Mouse (Mus musculus) kidney, embryonic 14.5 days (tissue): ENCODE results near the gene 2810006K23Rik. TPM values are rescaled to one million over a fixed set of nuclear protein-coding genes. Genes with fewer than 3 reads are reported as not detected.
"Not testable (repeated sequence)": the region's sequence is repeated elsewhere in the genome, so short reads cannot be mapped to it uniquely, and the experiment has no call there.

Experiments
- ATAC-seq: fragments of 200-750 bp; cut with Nextera tagmentation; 2 replicates; pipeline ENCODE4 v1.8.0; 2017; ENCODE audit warnings: moderate number of reproducible peaks, mild to moderate bottlenecking, moderate TSS enrichment, moderate library complexity; ENCODE audit not compliant: low FRiP score, low TSS enrichment
- H3K27ac ChIP-seq: fragments of 300-500 bp; sonication (generic); 2 replicates; pipeline ENCODE4 v1.5.1; 2014; ENCODE audit warnings: low read depth, mild to moderate bottlenecking, low read length, moderate library complexity, mixed read lengths
- H3K27me3 ChIP-seq: fragments of 300-500 bp; sonication (generic); 2 replicates; pipeline ENCODE4 v1.6.1; 2014; ENCODE audit warnings: mild to moderate bottlenecking, low read length; ENCODE audit not compliant: control insufficient read depth, insufficient read depth
- H3K36me3 ChIP-seq: fragments of 300-500 bp; sonication (generic); 2 replicates; pipeline ENCODE4 v1.6.1; 2014; ENCODE audit warnings: low read length, mixed read lengths; ENCODE audit not compliant: control insufficient read depth, insufficient read depth
- H3K4me1 ChIP-seq: fragments of 300-500 bp; sonication (generic); 2 replicates; pipeline ENCODE4 v1.6.1; 2014; ENCODE audit warnings: low read length, mixed read lengths; ENCODE audit not compliant: control insufficient read depth, insufficient read depth
- H3K4me2 ChIP-seq: fragments of 300-500 bp; sonication (generic); replicated peaks from 2 replicates; pipeline ENCODE4 v1.6.1; 2014; ENCODE audit warnings: low read depth, mild to moderate bottlenecking, low read length
- H3K4me3 ChIP-seq: fragments of 300-500 bp; sonication (generic); 2 replicates; pipeline ENCODE4 v1.5.1; 2014; ENCODE audit warnings: mild to moderate bottlenecking, low read length
- H3K9ac ChIP-seq: fragments of 300-500 bp; sonication (generic); 2 replicates; pipeline ENCODE4 v1.6.1; 2014; ENCODE audit warnings: low read depth, mild to moderate bottlenecking, low read length, moderate library complexity
- H3K9me3 ChIP-seq: fragments of 300-500 bp; sonication (generic); 2 replicates; pipeline ENCODE4 v1.6.1; 2016; ENCODE audit warnings: low read length; ENCODE audit not compliant: control insufficient read depth
- WGBS: fragments of 180-500 bp; shearing (Covaris S2); extraction: QIAGEN DNeasy Blood & Tissue Kit; methylation state at CpG from one replicate; pipeline ENCODE4 v1.1.7; 2014; 5-methylcytosine and 5-hydroxymethylcytosine counted together
- polyA plus RNA-seq: library from polyadenylated mRNA; unstranded; fragments of >200 nt; fragmentation: Nextera tagmentation; extraction: Ambion mirVana; gene quantifications from 2 replicates; pipeline ENCODE4 v1.2.1, GENCODE M21; 2014

2810006K23Rik gene
- polyA plus RNA-seq, 1 experiment from 2014 or later = 12.5 TPM

DNA sequence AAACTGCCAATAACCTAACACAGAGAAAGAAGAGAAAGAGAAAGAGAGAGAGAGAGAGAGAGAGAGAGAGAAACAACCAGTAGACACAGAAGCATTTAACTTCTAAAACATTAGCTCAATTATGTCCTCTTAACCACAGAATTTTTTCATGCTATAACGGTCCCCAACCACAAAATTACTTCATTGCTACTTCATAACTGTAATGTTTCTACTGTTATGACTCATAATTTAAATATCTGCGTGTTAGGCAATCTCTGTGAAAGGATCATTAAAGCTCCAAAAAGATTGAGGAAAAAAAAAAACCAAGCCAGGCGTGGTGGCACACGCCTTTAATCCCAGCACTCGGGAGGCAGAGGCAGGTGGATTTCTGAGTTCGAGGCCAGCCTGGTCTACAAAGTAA lies 25.0 kb upstream of the 2810006K23Rik start:
- peaks cover 65% of the 10 kb centered on the region for H3K36me3 ChIP-seq
- 96% methylated on average over 6 of the region's 6 CpGs for WGBS
- H3K4me2 ChIP-seq, H3K4me1 ChIP-seq, H3K27me3 ChIP-seq, H3K9ac ChIP-seq, H3K27ac ChIP-seq, H3K4me3 ChIP-seq, ATAC-seq, H3K9me3 ChIP-seq: not testable (repeated sequence)

DNA sequence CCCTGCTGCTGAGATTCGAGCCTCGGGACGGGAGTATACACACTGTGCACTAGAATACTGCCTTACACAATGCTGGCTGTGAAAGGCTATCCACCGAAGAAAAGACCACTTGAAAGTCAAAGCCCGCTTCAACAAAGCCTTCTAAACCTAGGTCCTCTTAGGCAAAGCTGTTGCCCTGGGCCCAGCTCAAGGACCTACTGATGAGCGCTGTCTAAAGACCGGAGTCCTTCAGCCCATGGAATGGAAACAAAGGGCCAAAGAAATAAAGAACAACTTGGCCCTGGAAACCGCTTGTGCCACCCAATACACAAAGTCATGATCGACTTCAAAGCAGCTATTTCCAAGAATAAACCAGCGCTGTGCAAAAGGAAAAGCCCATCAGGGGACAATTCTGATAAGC lies 18.7 kb upstream of the 2810006K23Rik start:
- H3K9ac ChIP-seq = no peak overlapping the region

DNA sequence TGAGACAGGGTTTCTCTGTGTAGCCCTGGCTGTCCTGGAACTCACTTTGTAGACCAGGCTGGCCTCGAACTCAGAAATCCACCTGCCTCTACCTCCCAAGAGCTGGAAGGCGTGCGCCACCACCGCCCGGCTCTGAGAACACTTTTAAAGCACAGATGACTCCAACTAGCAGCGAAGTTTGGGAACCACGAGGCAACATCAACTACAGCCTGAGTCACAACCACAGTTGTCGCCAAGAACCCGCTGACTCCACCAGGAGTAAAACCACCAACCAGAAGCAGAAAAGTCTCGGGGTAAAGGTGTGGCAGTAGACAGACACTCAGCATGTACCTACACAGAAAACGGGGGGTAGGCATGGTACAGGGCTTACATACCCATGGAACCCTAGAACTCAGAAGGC lies 17.8 kb upstream of the 2810006K23Rik start:
- no peak overlapping the region for H3K4me3 ChIP-seq
- no peak overlapping the region for H3K27ac ChIP-seq
- H3K36me3 ChIP-seq = peaks cover 71% of the 10 kb centered on the region
- H3K4me2 ChIP-seq = no peak overlapping the region
- H3K9me3 ChIP-seq = no peaks in the 10 kb centered on the region
- no peaks in the 10 kb centered on the region for H3K27me3 ChIP-seq
- H3K4me1 ChIP-seq = no peaks in the 10 kb centered on the region
- ATAC-seq = no peak
- 95% methylated on average over 11 of the region's 11 CpGs for WGBS
- H3K9ac ChIP-seq = no peak overlapping the region

More for the DNA sequence above, 18.7 kb upstream of the 2810006K23Rik start:
- H3K36me3 ChIP-seq = peaks cover 64% of the 10 kb centered on the region
- H3K4me3 ChIP-seq = no peak overlapping the region
- WGBS = 95% methylated on average over 10 of the region's 10 CpGs
- H3K9me3 ChIP-seq = no peaks in the 10 kb centered on the region
- no peaks in the 10 kb centered on the region for H3K27me3 ChIP-seq
- no peak overlapping the region for H3K27ac ChIP-seq
- no peak for ATAC-seq
- H3K4me2 ChIP-seq = no peak overlapping the region
- no peaks in the 10 kb centered on the region for H3K4me1 ChIP-seq

DNA sequence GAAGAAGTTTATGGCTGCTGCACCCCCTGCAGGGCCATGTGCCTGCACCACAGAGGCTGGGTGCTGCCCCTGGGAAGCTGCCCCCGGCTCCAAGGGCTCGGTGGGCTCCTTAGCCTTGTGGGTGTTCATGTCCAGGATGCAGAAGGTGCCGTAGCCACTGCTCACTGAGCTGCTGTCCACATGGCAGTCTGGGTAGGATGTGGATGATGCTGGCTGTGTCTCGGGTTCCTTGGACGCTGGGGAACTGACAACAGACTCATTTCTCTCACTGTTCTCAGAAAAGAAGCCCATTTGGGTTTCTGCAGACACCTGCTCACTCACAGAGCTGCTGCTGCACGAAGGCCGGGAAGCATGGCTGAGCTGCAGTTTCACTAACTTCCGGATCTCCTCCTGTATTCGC lies 12.4 kb upstream of the 2810006K23Rik start:
- 92% methylated on average over 9 of the region's 9 CpGs for WGBS

DNA sequence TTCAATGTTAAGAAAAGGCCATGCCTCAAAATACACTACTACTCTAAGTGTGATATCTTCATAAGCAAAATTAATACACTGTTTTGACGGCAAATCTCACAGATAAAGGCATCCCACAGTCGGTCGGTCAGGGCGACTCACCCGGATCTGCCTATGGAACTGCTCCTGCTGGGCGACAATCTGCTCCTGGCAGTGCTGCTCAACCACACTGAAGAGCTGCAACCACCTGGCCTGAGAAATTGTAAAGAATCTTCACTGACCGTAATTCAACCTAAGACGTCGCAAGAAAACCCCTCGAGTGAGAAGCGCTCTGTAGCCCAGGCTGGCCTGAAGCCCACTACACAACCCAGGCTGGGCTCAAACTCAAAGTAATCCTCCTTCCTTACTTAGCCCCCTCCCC lies 11.9 kb upstream of the 2810006K23Rik start:
- H3K36me3 ChIP-seq = peaks cover 72% of the 10 kb centered on the region
- ATAC-seq = no peak

More for the DNA sequence above, 12.4 kb upstream of the 2810006K23Rik start:
- Histone ChIP-seq H3K27ac (no peak overlapping the region), H3K9me3 (no peaks in the 10 kb centered on the region), H3K9ac (no peak overlapping the region), H3K27me3 (no peaks in the 10 kb centered on the region), H3K36me3 (peaks cover 73% of the 10 kb centered on the region), H3K4me2 (no peak overlapping the region), H3K4me3 (no peak overlapping the region), H3K4me1 (no peaks in the 10 kb centered on the region)
- no peak for ATAC-seq

DNA sequence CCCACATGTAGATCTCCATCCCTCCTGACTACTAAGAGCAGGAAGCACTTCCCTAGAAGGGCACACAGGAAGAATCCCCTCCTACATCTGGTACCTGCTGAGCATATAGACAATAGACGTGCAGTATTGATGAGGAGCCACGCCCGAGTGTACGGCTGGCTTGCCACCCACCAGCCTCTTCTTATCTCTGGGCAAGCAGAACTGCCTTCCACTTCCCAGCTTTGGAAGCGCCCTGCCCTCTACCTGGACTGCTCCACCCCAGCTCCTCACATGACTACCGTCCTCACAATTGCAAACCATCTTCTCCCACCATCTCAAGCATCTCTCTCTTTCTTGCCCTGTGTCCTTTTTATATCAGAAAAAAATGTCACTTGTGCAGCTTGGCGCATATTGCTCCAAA lies 10.2 kb upstream of the 2810006K23Rik start:
- no peaks in the 10 kb centered on the region for H3K27me3 ChIP-seq
- H3K36me3 ChIP-seq = peaks cover 68% of the 10 kb centered on the region
- 89% methylated on average over 7 of the region's 7 CpGs for WGBS
- no peak for ATAC-seq
- H3K4me1 ChIP-seq = no peaks in the 10 kb centered on the region
- H3K9me3 ChIP-seq = no peaks in the 10 kb centered on the region
- H3K4me3 ChIP-seq = no peak overlapping the region
- H3K4me2 ChIP-seq = no peak overlapping the region
- no peak overlapping the region for H3K9ac ChIP-seq
- H3K27ac ChIP-seq = no peak overlapping the region

More for the DNA sequence above, 11.9 kb upstream of the 2810006K23Rik start:
- H3K9ac ChIP-seq = no peak overlapping the region
- no peak overlapping the region for H3K27ac ChIP-seq
- H3K9me3 ChIP-seq = no peaks in the 10 kb centered on the region
- H3K4me3 ChIP-seq = no peak overlapping the region
- H3K4me2 ChIP-seq = no peak overlapping the region
- WGBS = 95% methylated on average over 11 of the region's 11 CpGs
- H3K27me3 ChIP-seq = no peaks in the 10 kb centered on the region
- no peaks in the 10 kb centered on the region for H3K4me1 ChIP-seq

DNA sequence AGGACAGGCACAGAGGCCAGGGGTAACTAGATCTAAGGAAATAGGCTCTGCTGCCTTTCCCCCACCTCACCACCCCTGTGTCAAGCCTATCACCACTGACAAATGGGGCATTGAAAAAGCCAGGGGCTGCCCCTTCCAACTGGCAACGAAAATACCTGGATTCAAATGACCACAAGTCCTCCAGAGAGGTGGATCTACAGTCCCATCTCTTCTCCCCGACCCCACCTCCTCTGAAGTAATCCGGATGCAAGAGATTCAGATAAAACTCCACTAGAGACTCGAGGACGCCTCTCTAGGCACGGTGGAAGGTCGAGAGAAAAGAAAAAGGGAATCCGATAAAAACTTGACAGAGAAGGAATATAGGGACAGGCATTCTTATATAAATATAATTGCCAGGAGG lies 1.1 kb upstream of the 2810006K23Rik start:
- no peaks in the 10 kb centered on the region for H3K27me3 ChIP-seq
- 3% methylated on average over 8 of the region's 8 CpGs for WGBS
- H3K9ac ChIP-seq = peak overlapping the region; percentile 78
- H3K27ac ChIP-seq = peak overlapping the region; percentile 8; the same call in 1 of the 2 replicates
- H3K4me1 ChIP-seq = peaks cover 9% of the 10 kb centered on the region; the same call in 1 of the 2 replicates
- ATAC-seq = no peak
- H3K4me3 ChIP-seq = peak overlapping the region; percentile 69
- H3K36me3 ChIP-seq = peaks cover 21% of the 10 kb centered on the region
- no peaks in the 10 kb centered on the region for H3K9me3 ChIP-seq
- peak overlapping the region; percentile 63 for H3K4me2 ChIP-seq

DNA sequence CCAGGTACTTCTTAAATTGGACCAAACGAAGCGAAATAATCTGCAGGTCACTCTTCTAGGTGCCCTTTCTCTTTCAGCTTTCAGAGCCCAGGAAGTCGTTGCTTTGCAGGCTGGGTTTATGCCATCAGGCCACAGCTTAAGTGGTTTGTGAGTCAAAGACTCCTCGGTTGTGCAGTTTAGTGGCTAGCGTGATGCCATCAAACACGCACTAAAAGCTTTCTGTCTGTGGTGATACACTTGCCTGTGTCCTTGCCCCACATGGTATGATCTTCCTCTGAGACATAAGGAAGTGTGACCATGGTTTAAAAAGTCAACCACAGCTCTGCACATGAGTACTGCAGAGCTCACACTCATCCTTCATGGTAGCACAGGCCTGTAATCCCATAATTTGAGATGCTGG lies 2.2 kb downstream of the 2810006K23Rik start:
- Histone ChIP-seq H3K9ac (no peak overlapping the region), H3K4me2 (no peak overlapping the region), H3K4me1 (peaks cover 16% of the 10 kb centered on the region), H3K27ac (no peak overlapping the region), H3K36me3 (no peaks in the 10 kb centered on the region), H3K27me3 (no peaks in the 10 kb centered on the region), H3K9me3 (no peaks in the 10 kb centered on the region), H3K4me3 (no peak overlapping the region)
- WGBS = 94% methylated on average over 6 of the region's 6 CpGs
- no peak for ATAC-seq

DNA sequence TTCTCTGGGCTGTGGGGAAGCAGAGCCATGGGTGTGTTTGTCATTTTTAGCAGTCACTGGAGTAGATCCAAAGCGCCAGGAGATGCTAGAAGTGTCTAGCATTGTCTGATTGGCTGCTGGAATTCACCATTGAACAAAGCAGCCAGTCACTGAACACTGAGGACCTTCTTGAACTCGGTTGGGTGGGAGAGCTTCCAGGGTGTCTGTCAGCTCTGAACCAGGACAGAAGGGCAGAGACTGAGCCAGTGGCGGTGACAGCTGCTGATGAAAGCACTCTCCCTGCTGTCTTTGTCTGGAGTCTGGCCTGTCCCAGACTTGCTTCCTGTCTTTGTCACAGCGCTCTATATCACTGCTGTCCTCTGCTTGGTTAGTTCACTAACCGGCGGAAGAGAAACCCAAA lies 6.5 kb downstream of the 2810006K23Rik start:
- H3K9ac ChIP-seq = no peak overlapping the region
- H3K27ac ChIP-seq = peak overlapping the region; percentile 67; the same call in 1 of the 2 replicates
- ATAC-seq = peak; percentile 91

More for the DNA sequence above, 6.5 kb downstream of the 2810006K23Rik start:
- H3K27me3 ChIP-seq = no peaks in the 10 kb centered on the region
- 13% methylated on average over 6 of the region's 6 CpGs for WGBS
- no peak overlapping the region for H3K4me3 ChIP-seq
- H3K36me3 ChIP-seq = no peaks in the 10 kb centered on the region
- no peak overlapping the region for H3K4me2 ChIP-seq
- H3K9me3 ChIP-seq = no peaks in the 10 kb centered on the region
- H3K4me1 ChIP-seq = peaks cover 11% of the 10 kb centered on the region; the same call in 1 of the 2 replicates
